Mouse (Mus musculus): ENCODE measurements at regions not wholly inside any gene's neighbourhood (a gene's known extent, or its start where the extent isn't known, plus 50 kb on each side); places are given as distances from the start of the nearest gene placed in this dataset.
"Not testable (repeated sequence)": the region's sequence is repeated elsewhere in the genome, so short reads cannot be mapped to it uniquely, and the experiment has no call there.

GRCm38 (mm10) chr2:92664939-92665338, 65.4 kb downstream of the Chst1 start:
- no peaks in the 10 kb centered on the region for H3K36me3 ChIP-seq (ENCODE audit: control insufficient read depth, insufficient read depth, low read length)
- 79% methylated on average over 5 of the region's 5 CpGs for WGBS

GRCm38 (mm10) chr2:92667192-92667591, 67.7 kb downstream of the Chst1 start:
- TF ChIP-seq POLR2A (IDR thresholded peaks at IDR 0.05; ENCODE audit: low read depth, low read length) (no peak), CTCF (IDR thresholded peaks at IDR 0.05; ENCODE audit: extremely low read depth, insufficient read depth, insufficient read length, insufficient replicate concordance) (no peak)
- Histone ChIP-seq H3K27ac (ENCODE audit: insufficient read depth, low read length) (no peak overlapping the region), H3K36me3 (ENCODE audit: control insufficient read depth, insufficient read depth, low read length) (no peaks in the 10 kb centered on the region), H3K4me1 (ENCODE audit: control insufficient read depth, insufficient read depth, insufficient read length) (no peaks in the 10 kb centered on the region), H3K27me3 (ENCODE audit: control insufficient read depth, insufficient read depth, low read length) (no peaks in the 10 kb centered on the region), H3K4me3 (ENCODE audit: extremely low read depth, insufficient read depth, insufficient read length) (no peak overlapping the region)
- DNase-seq (ENCODE audit: low read depth in 1 of 2, low spot score in 2 of 2) = no peak
- WGBS = 70% methylated on average over 1 of the region's 1 CpGs

More at GRCm38 (mm10) chr2:92664939-92665338, 65.4 kb downstream of the Chst1 start:
- no peak for DNase-seq (ENCODE audit: low read depth in 1 of 2, low spot score in 2 of 2)
- Histone ChIP-seq H3K4me1 (ENCODE audit: control insufficient read depth, insufficient read depth, insufficient read length) (no peaks in the 10 kb centered on the region), H3K4me3 (ENCODE audit: extremely low read depth, insufficient read depth, insufficient read length) (no peak overlapping the region), H3K27me3 (ENCODE audit: control insufficient read depth, insufficient read depth, low read length) (no peaks in the 10 kb centered on the region), H3K27ac (ENCODE audit: insufficient read depth, low read length) (no peak overlapping the region)
- TF ChIP-seq CTCF (IDR thresholded peaks at IDR 0.05; ENCODE audit: extremely low read depth, insufficient read depth, insufficient read length, insufficient replicate concordance) (no peak), POLR2A (IDR thresholded peaks at IDR 0.05; ENCODE audit: low read depth, low read length) (no peak)

GRCm38 (mm10) chr2:92667756-92668155, 68.2 kb downstream of the Chst1 start:
- WGBS = 68% methylated on average over 6 of the region's 6 CpGs
- no peak for DNase-seq (ENCODE audit: low read depth in 1 of 2, low spot score in 2 of 2)
- no peak for TF ChIP-seq POLR2A (IDR thresholded peaks at IDR 0.05; ENCODE audit: low read depth, low read length)
- TF ChIP-seq CTCF (IDR thresholded peaks at IDR 0.05; ENCODE audit: extremely low read depth, insufficient read depth, insufficient read length, insufficient replicate concordance) = no peak
- H3K27me3 ChIP-seq (ENCODE audit: control insufficient read depth, insufficient read depth, low read length) = no peaks in the 10 kb centered on the region
- H3K4me3 ChIP-seq (ENCODE audit: extremely low read depth, insufficient read depth, insufficient read length) = no peak overlapping the region
- H3K27ac ChIP-seq (ENCODE audit: insufficient read depth, low read length) = no peak overlapping the region
- no peaks in the 10 kb centered on the region for H3K4me1 ChIP-seq (ENCODE audit: control insufficient read depth, insufficient read depth, insufficient read length)
- H3K36me3 ChIP-seq (ENCODE audit: control insufficient read depth, insufficient read depth, low read length) = no peaks in the 10 kb centered on the region

- DNase-seq (ENCODE audit: low read depth in 1 of 2, low spot score in 2 of 2); H3K4me3 ChIP-seq (ENCODE audit: extremely low read depth, insufficient read depth, insufficient read length); H3K27me3 ChIP-seq (ENCODE audit: control insufficient read depth, insufficient read depth, low read length); H3K4me1 ChIP-seq (ENCODE audit: control insufficient read depth, insufficient read depth, insufficient read length); H3K36me3 ChIP-seq (ENCODE audit: control insufficient read depth, insufficient read depth, low read length); H3K27ac ChIP-seq (ENCODE audit: insufficient read depth, low read length): not testable (repeated sequence)
- WGBS = 41% methylated on average over 10 of the region's 10 CpGs
Observed at GRCm38 (mm10) chr2:92669431-92670081, 70.0 kb downstream of the Chst1 start.

- H3K27ac ChIP-seq (ENCODE audit: insufficient read depth, low read length) = no peak overlapping the region
- peak in 1 of 2 experiments; percentile 11 for DNase-seq (ENCODE audit: low read depth in 1 of 2, low spot score in 2 of 2)
- TF ChIP-seq POLR2A (IDR thresholded peaks at IDR 0.05; ENCODE audit: low read depth, low read length) (no peak), CTCF (IDR thresholded peaks at IDR 0.05; ENCODE audit: extremely low read depth, insufficient read depth, insufficient read length, insufficient replicate concordance) (no peak)
- H3K4me3 ChIP-seq (ENCODE audit: extremely low read depth, insufficient read depth, insufficient read length) = no peak overlapping the region
- no peaks in the 10 kb centered on the region for H3K27me3 ChIP-seq (ENCODE audit: control insufficient read depth, insufficient read depth, low read length)
- H3K36me3 ChIP-seq (ENCODE audit: control insufficient read depth, insufficient read depth, low read length) = no peaks in the 10 kb centered on the region
- WGBS = 35% methylated on average over 5 of the region's 5 CpGs
- no peaks in the 10 kb centered on the region for H3K4me1 ChIP-seq (ENCODE audit: control insufficient read depth, insufficient read depth, insufficient read length)
Observed at GRCm38 (mm10) chr2:92671586-92671985, 72.1 kb downstream of the Chst1 start.

- no peaks in the 10 kb centered on the region for H3K27me3 ChIP-seq (ENCODE audit: control insufficient read depth, insufficient read depth, low read length)
- no peak overlapping the region for H3K4me3 ChIP-seq (ENCODE audit: extremely low read depth, insufficient read depth, insufficient read length)
- H3K4me1 ChIP-seq (ENCODE audit: control insufficient read depth, insufficient read depth, insufficient read length) = no peaks in the 10 kb centered on the region
- no peak overlapping the region for H3K27ac ChIP-seq (ENCODE audit: insufficient read depth, low read length)
- 73% methylated on average over 4 of the region's 4 CpGs for WGBS
- DNase-seq (ENCODE audit: low read depth in 1 of 2, low spot score in 2 of 2) = no peak
- no peaks in the 10 kb centered on the region for H3K36me3 ChIP-seq (ENCODE audit: control insufficient read depth, insufficient read depth, low read length)
- TF ChIP-seq POLR2A (IDR thresholded peaks at IDR 0.05; ENCODE audit: low read depth, low read length) (no peak), CTCF (IDR thresholded peaks at IDR 0.05; ENCODE audit: extremely low read depth, insufficient read depth, insufficient read length, insufficient replicate concordance) (no peak)
Observed at GRCm38 (mm10) chr2:92672106-92672505, 72.6 kb downstream of the Chst1 start.

GRCm38 (mm10) chr2:92673064-92673813, 73.7 kb downstream of the Chst1 start:
- no peaks in the 10 kb centered on the region for H3K27me3 ChIP-seq (ENCODE audit: control insufficient read depth, insufficient read depth, low read length)
- no peaks in the 10 kb centered on the region for H3K4me1 ChIP-seq (ENCODE audit: control insufficient read depth, insufficient read depth, insufficient read length)
- 80% methylated on average over 9 of the region's 9 CpGs for WGBS
- TF ChIP-seq CTCF (IDR thresholded peaks at IDR 0.05; ENCODE audit: extremely low read depth, insufficient read depth, insufficient read length, insufficient replicate concordance) (no peak), POLR2A (IDR thresholded peaks at IDR 0.05; ENCODE audit: low read depth, low read length) (no peak)
- H3K4me3 ChIP-seq (ENCODE audit: extremely low read depth, insufficient read depth, insufficient read length) = no peak overlapping the region
- no peak overlapping the region for H3K27ac ChIP-seq (ENCODE audit: insufficient read depth, low read length)
- no peak for DNase-seq (ENCODE audit: low read depth in 1 of 2, low spot score in 2 of 2)
- H3K36me3 ChIP-seq (ENCODE audit: control insufficient read depth, insufficient read depth, low read length) = no peaks in the 10 kb centered on the region
